Mouse (Mus musculus) forebrain, embryonic 16.5 days (tissue): ENCODE data around the gene Gcgr. TPM values are rescaled to one million over a fixed set of nuclear protein-coding genes. Genes with fewer than 3 reads are reported as not detected.
A peak's percentile ranks its signal among the peaks of the same experiment; 100 is the strongest.

Experiments
- ATAC-seq: fragments of 200-750 bp; cut with Nextera tagmentation; 2 replicates; pipeline ENCODE4 v1.8.0; 2017; ENCODE audit warnings: mild to moderate bottlenecking, moderate library complexity
- H3K27ac ChIP-seq: fragments of 300-500 bp; sonication (generic); 2 replicates; pipeline ENCODE4 v1.5.1; 2014; ENCODE audit warnings: low read length, control low read depth
- H3K27me3 ChIP-seq: fragments of 300-500 bp; sonication (generic); replicated peaks from 2 replicates; pipeline ENCODE4 v1.6.1; 2014; ENCODE audit warnings: low read length; ENCODE audit not compliant: control insufficient read depth, insufficient read depth
- H3K36me3 ChIP-seq: fragments of 300-500 bp; sonication (generic); 2 replicates; pipeline ENCODE4 v1.6.1; 2014; ENCODE audit not compliant: control insufficient read depth, insufficient read depth
- H3K4me1 ChIP-seq: fragments of 300-500 bp; sonication (generic); replicated peaks from 2 replicates; pipeline ENCODE4 v1.6.1; 2014; ENCODE audit warnings: low read length; ENCODE audit not compliant: control insufficient read depth, insufficient read depth
- H3K4me2 ChIP-seq: fragments of 300-500 bp; sonication (generic); 2 replicates; pipeline ENCODE4 v1.6.1; 2014; ENCODE audit warnings: mild to moderate bottlenecking, low read length, control low read depth
- H3K4me3 ChIP-seq: fragments of 300-500 bp; sonication (generic); replicated peaks from 2 replicates; pipeline ENCODE4 v1.5.1; 2014; ENCODE audit warnings: mild to moderate bottlenecking, low read length, control low read depth
- H3K9ac ChIP-seq: fragments of 300-500 bp; sonication (generic); replicated peaks from 2 replicates; pipeline ENCODE4 v1.6.1; 2014; ENCODE audit warnings: low read depth, low read length, control low read depth
- H3K9me3 ChIP-seq: fragments of 300-500 bp; sonication (generic); 2 replicates; pipeline ENCODE4 v1.6.1; 2016; ENCODE audit warnings: low read length; ENCODE audit not compliant: control insufficient read depth
- WGBS: fragments of 180-500 bp; shearing (Covaris S2); extraction: QIAGEN DNeasy Blood & Tissue Kit; methylation state at CpG from one replicate; pipeline ENCODE4 v1.1.7; 2014; 5-methylcytosine and 5-hydroxymethylcytosine counted together
- polyA plus RNA-seq: library from polyadenylated mRNA; unstranded; fragments of >200 nt; fragmentation: Nextera tagmentation; extraction: Ambion mirVana; gene quantifications from 2 replicates; pipeline ENCODE4 v1.2.1, GENCODE M21; 2015

Gcgr gene
- polyA plus RNA-seq, result 0.43 TPM in 1 of 2 replicates, not detected in the other

DNA sequence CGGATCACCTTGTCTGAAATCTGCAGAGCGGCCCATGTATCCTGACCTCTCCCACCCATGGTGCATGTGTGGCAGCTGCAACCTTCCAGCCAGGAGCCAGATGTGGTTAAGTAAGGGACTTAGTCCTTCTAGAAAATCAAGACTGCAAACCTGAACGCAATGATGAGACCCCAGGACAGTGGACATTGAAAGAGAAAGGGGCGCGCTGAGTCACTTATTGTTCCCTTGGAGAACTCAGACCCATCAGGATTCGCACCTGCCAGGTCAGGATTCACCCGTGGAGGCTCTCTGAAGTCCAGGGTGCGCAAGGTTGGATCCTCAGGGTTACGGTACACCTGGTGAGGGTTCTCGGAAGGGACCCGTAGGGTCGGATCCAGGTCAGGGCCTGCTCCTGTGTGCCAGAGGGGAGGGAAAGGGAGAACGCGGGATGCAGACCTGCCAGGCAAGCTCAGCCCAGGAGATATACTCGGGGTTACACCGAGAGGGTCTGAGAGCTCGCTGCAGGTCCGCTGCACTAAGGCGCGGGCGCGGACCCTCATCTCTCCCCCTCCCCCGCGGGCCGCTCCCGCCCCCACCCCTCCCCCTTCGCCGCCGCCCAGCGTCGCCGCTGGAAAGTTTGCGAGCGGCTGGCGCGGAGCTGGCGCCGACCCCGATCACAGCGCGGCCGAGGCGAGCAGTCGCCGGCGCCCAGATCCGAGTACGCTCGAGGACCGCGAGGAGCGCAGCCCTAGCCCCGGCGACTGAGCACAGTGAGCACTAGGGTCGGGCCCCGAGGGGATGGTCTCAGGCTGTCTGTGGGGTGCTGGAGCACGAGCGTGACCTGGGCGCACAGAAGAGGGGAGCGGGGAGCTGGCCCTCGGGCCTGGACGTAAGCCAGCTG is at the start of gene Gcgr:
Gene Gcgr, plus strand, starts transcription at position 615 of the 880 bp plus-strand sequence.
- H3K9me3 ChIP-seq, result no peaks in the 10 kb centered on the region
- peak within 1 kb of the TSS; percentile 42 for H3K9ac ChIP-seq
- H3K4me3 ChIP-seq, result peak within 1 kb of the TSS; percentile 36
- 7% methylated on average over 57 of the region's 62 CpGs for WGBS
- peaks cover 49% of the 10 kb centered on the region for H3K27me3 ChIP-seq
- H3K27ac ChIP-seq, result no peak within 1 kb of the TSS
- ATAC-seq, result no peak
- H3K4me1 ChIP-seq, result peaks cover 9% of the 10 kb centered on the region
- H3K4me2 ChIP-seq, result peak within 1 kb of the TSS; percentile 55
- no peaks in the 10 kb centered on the region for H3K36me3 ChIP-seq

DNA sequence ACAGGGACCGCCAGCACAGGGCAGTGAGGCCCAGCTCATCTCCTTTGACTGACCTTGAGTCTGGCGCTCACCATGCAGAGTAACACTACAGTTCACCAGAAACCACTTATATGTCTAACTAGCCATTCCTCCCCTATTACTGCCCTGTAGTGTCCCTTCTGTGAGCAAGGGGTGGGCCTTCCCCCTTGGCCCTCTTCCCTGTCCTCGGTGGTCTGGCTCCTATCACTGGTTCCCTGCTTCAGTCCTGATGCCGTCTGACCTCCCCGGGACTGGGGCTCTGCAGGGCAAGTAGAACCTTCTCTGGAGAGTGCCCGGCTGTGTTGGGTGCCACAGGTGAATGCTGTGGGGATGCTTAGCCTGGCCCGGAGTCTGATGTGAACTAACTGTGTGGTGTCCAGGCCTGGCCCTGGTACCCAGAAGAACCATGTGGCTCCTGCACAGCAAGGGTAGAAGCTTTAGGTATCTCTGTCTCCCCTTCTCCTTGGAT is 47.0 kb upstream of the Gcgr start:
- Histone ChIP-seq H3K27ac (peak overlapping the region; percentile 92), H3K9ac (no peak overlapping the region), H3K27me3 (no peaks in the 10 kb centered on the region), H3K4me3 (no peak overlapping the region; the same call in 1 of the 2 replicates), H3K4me2 (no peak overlapping the region; the same call in 1 of the 2 replicates), H3K36me3 (peaks cover 42% of the 10 kb centered on the region), H3K4me1 (peaks cover 19% of the 10 kb centered on the region), H3K9me3 (no peaks in the 10 kb centered on the region)
- WGBS, result 91% methylated on average over 7 of the region's 7 CpGs
- no peak for ATAC-seq

DNA sequence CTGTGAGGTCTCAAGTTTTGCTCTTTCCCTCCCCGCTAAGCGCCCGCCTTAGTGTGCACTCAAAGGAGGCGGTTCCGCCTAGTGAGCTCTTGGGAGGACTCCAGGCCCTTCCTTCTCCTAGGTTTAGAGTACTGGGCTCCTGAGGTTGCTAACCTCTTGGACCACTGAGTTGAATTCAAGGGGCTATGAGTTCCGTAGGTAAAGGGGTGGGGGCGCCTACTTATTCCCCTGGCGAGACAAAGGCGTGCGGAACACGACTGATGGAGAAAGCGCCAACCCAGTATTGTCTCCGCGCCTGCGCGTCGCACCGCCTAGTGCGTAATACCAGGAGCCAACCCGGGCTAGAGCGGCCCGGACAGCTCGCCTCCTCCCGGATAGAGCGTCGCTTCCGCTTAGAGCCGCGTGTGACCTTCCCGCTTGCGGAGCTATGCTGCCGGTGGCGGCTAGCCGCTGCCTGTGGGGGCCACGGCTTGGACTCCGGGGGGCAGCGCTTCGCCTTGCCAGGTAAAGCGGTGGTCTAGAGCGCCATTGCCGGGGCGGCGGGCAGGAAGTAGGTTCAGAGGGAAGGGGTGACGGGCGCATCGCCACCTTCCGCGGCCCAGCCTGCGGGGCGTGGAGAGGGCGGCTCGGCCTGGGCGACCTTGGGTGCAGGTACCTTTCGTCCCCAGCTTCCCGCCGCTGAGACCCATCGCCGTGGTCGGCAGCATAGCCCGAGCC is 46.1 kb upstream of the Gcgr start, which contains the start of gene Mrpl12:
Gene Mrpl12, plus strand, starts transcription at position 349 of the 717 bp plus-strand sequence.
- Histone ChIP-seq H3K36me3 (peaks cover 34% of the 10 kb centered on the region), H3K27me3 (no peaks in the 10 kb centered on the region), H3K9ac (peak within 1 kb of the TSS; percentile 87), H3K4me1 (peaks cover 19% of the 10 kb centered on the region), H3K4me2 (peak within 1 kb of the TSS; percentile 90), H3K9me3 (no peaks in the 10 kb centered on the region), H3K4me3 (peak within 1 kb of the TSS; percentile 99), H3K27ac (peak within 1 kb of the TSS; percentile 92)
- ATAC-seq, result peak; percentile 98
- WGBS, result under 1% methylated on average over 55 of the region's 60 CpGs

DNA sequence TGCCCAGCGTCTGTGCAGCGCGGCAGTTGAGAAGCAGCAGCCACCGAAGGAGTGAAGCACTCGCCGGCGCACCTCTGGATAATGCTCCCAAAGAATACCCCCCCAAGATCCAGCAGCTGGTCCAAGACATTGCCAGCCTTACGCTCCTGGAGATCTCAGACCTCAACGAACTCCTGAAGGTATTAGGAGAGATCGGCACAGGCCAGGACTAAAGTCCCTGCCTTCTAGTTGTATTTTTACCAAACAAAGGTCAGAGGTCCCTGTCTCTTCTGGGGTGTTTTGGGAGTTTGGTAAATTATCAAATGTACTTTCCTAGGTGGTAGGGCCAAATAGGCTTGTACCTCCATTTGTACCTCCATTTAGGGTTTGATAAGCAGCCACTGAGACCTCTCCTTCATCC is 45.2 kb upstream of the Gcgr start:
- Histone ChIP-seq H3K27ac (no peak overlapping the region), H3K9me3 (no peaks in the 10 kb centered on the region), H3K9ac (peak overlapping the region; percentile 87), H3K4me1 (peaks cover 19% of the 10 kb centered on the region), H3K4me3 (peak overlapping the region; percentile 99), H3K27me3 (no peaks in the 10 kb centered on the region), H3K36me3 (peaks cover 27% of the 10 kb centered on the region), H3K4me2 (peak overlapping the region; percentile 90)
- 8% methylated on average over 10 of the region's 10 CpGs for WGBS
- ATAC-seq, result no peak

DNA sequence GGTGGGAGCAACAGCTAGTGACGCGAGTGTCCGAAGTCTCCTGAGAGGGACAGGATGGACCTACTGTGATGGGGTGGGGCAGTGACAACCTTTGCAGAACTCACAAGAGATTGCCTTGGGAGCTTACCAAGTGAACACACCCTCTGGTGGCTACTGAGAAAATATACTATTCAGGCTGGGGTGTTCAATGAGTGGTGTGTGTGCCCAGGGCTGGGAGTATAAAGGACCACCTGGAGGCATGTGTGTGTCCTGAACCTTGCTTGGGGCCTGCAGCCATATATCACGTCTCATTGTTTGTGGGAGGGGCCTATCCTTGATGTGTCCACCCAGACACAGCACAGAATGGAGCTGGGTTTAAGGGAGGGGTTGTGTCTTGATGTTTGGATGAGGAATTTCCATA is 42.0 kb upstream of the Gcgr start:
- no peak for ATAC-seq
- Histone ChIP-seq H3K4me2 (no peak overlapping the region), H3K4me3 (no peak overlapping the region), H3K36me3 (peaks cover 7% of the 10 kb centered on the region; the same call in 1 of the 2 replicates), H3K27me3 (no peaks in the 10 kb centered on the region), H3K9me3 (no peaks in the 10 kb centered on the region), H3K4me1 (peaks cover 43% of the 10 kb centered on the region), H3K9ac (no peak overlapping the region), H3K27ac (no peak overlapping the region)
- WGBS, result 81% methylated on average over 4 of the region's 4 CpGs

DNA sequence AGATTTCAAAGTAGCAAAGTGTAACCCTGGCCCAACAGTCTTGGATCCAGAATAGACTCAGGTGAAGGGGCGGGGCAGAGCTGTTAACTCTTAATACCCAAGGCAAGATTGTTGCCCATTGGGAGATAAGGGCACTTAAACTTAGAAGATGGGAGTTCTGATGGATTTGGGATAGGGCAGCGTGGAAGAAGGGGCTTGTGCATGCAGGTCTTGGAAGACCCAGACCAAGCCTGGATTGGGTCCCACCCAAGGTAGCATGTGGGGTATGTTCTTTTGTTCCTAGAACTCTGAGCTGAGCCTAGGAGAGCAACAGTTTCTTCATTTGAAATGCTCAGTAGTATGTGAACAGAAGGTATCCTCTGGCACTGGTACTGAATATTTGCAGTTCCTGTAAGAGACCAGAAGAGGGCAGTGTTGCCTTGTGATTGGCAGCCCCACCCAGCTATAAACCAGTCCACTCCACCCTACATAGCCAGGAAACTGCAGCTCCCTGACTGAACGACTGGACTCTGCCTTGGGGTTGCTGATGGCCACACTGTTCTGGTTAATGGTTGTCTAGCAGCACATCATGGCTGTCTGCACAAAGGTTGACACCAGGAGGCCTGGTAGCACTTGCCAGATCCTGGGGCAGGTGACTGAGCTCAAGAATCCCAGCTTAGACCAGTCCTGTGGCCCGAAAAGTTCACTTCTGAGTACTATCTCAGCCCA is 41.3 kb upstream of the Gcgr start:
- Histone ChIP-seq H3K27me3 (no peaks in the 10 kb centered on the region), H3K4me3 (no peak overlapping the region), H3K9ac (no peak overlapping the region), H3K36me3 (peaks cover 7% of the 10 kb centered on the region; the same call in 1 of the 2 replicates), H3K4me2 (no peak overlapping the region), H3K4me1 (peaks cover 37% of the 10 kb centered on the region), H3K9me3 (no peaks in the 10 kb centered on the region), H3K27ac (0 out of 2 replicates have a peak overlapping the region, but pooled peaks have one; percentile 0)
- ATAC-seq, result peak; percentile 11
- 61% methylated on average over 4 of the region's 4 CpGs for WGBS

DNA sequence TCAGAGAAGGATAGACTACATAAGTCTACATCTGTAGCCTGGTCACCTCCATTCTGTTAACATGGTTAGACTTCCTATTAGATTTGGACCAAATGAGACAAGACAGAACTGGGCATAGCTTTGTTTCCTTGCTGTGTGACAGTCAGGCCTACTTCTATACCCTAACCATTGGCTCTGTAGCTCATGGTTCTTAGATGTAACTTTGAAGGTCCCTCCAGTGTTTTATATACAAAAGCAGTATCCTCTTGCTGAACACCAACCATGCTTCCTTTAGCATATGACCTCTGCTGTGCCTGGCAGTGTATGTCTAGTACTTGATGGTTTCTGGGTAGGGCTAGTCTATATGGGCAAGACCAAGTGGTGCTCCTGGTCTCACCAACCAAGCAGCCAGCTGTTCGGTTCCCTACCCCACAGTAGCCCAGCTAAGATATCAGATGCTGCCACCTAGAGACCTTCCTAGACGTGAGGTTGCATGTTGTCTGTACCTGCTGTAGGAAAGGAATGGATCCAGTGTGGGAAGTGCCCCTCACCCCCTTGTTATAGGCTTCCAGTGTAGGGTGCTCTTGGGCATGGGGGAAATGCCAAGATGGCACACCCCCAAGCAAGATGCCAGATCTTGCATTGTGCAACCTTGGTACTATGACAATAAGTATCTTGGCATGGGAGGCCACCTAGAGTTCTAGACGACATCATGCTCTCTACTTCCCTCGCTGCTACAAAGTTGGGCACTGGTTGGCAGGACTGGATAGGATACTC is 40.0 kb upstream of the Gcgr start:
- no peak overlapping the region; the same call in 1 of the 2 replicates for H3K9ac ChIP-seq
- peaks cover 7% of the 10 kb centered on the region; the same call in 1 of the 2 replicates for H3K36me3 ChIP-seq
- no peaks in the 10 kb centered on the region for H3K27me3 ChIP-seq
- no peaks in the 10 kb centered on the region for H3K9me3 ChIP-seq
- H3K27ac ChIP-seq, result no peak overlapping the region
- H3K4me2 ChIP-seq, result peak overlapping the region; percentile 92
- peaks cover 32% of the 10 kb centered on the region for H3K4me1 ChIP-seq
- no peak for ATAC-seq
- H3K4me3 ChIP-seq, result no peak overlapping the region
- 22% methylated on average over 4 of the region's 4 CpGs for WGBS

DNA sequence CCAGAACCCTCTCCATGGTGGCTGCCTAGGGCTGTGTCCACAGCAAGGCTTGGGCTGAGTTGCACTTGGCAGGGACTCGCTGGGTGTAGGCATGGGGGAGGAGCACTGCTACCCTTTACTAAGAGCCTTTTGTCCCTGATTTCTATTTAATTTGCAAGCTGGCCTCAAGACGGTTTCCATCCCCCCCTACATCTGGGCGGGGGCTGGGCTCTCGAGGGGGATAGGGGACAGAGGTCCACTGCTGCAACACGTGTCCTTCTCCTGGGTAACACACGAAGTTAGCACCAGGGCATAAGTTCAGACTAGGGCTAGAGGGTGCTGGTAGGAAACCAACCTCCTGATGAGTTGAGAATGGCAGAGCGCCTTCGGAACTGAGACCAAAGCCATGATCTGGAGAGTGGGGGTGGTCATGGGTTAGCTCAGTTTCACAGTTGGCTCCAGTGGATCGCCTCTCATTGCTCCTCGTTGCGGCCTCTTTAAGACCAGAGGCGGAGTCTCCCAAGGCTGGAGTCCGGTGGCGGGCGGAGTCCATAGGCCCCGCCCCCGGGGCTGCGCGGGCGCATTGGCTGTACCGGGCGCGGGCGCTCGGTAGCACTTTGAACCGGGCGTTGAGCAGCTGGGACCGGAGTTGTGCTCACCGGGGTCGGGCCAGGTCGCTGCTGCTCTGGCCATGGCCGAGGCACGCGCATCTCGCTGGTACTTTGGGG is 39.0 kb upstream of the Gcgr start, which contains the start of gene Slc25a10:
Gene Slc25a10, plus strand, starts transcription at position 524 of the 707 bp plus-strand sequence.
- H3K4me3 ChIP-seq, result peak within 1 kb of the TSS; percentile 90
- H3K4me1 ChIP-seq, result peaks cover 27% of the 10 kb centered on the region
- no peaks in the 10 kb centered on the region for H3K27me3 ChIP-seq
- H3K9me3 ChIP-seq, result no peaks in the 10 kb centered on the region
- peak within 1 kb of the TSS; percentile 68 for H3K27ac ChIP-seq
- H3K9ac ChIP-seq, result peak within 1 kb of the TSS; percentile 77
- peak; percentile 87 for ATAC-seq
- WGBS, result under 1% methylated on average over 35 of the region's 35 CpGs
- H3K36me3 ChIP-seq, result peaks cover 7% of the 10 kb centered on the region; the same call in 1 of the 2 replicates
- H3K4me2 ChIP-seq, result peak within 1 kb of the TSS; percentile 92
